Mouse (Mus musculus) small intestine, adult 2 months (tissue): ENCODE measurements around the gene Arpc1a.

ENCODE experiments used
- CTCF ChIP-seq: fragments of 200-500 bp; IDR thresholded peaks from 2 replicates; pipeline ENCODE4 v1.5.1; 2012; ENCODE audit warnings: low read depth, mild to moderate bottlenecking, control low read depth, inconsistent platforms, low read length, moderate library complexity, mixed read lengths; ENCODE audit not compliant: insufficient replicate concordance, insufficient read length; ENCODE audit errors: extremely low read depth
- POLR2A ChIP-seq: fragments of 200-500 bp; IDR thresholded peaks from 2 replicates; pipeline ENCODE4 v1.6.1; 2012; ENCODE audit warnings: low read depth, mild to moderate bottlenecking, control low read depth, inconsistent platforms, low read length, moderate library complexity

- TF ChIP-seq CTCF (no peak), POLR2A (no peak)
These were observed 65.7 kb downstream of the Arpc1a start for GRCm38 (mm10) chr5:145149294-145149693.
